Mouse (Mus musculus) lung, adult 2 months (tissue): Measurements from ENCODE around the gene Nme3.

Experiments used
- CTCF ChIP-seq: fragments of 200-500 bp; IDR thresholded peaks from 2 replicates; pipeline ENCODE4 v1.5.1; 2011; ENCODE audit warnings: mild to moderate bottlenecking, low read length, control low read depth; ENCODE audit not compliant: insufficient read depth
- POLR2A ChIP-seq: fragments of 200-500 bp; IDR thresholded peaks from 2 replicates; pipeline ENCODE4 v1.6.1; 2011; ENCODE audit warnings: low read depth, mild to moderate bottlenecking, control low read depth, low read length, borderline replicate concordance; ENCODE audit errors: extremely low read depth

GRCm38 (mm10) chr17:24937266-24937665, 41.0 kb downstream of the Nme3 start:
- TF ChIP-seq POLR2A (no peak), CTCF (no peak; the same call in 1 of the 2 replicates)
